Mouse (Mus musculus) forebrain, embryonic 11.5 days (tissue): ENCODE measurements at regions not wholly inside any gene's neighbourhood (a gene's known extent, or its start where the extent isn't known, plus 50 kb on each side); places are given as distances from the start of the nearest gene placed in this dataset.
"Not testable (repeated sequence)": the region's sequence is repeated elsewhere in the genome, so short reads cannot be mapped to it uniquely, and the experiment has no call there.

ENCODE experiments used
- ATAC-seq: fragments of 200-750 bp; cut with Nextera tagmentation; replicated peaks from 2 replicates; pipeline ENCODE4 v1.8.0; 2017; ENCODE audit warnings: moderate TSS enrichment; ENCODE audit not compliant: low FRiP score
- DNase-seq: peaks from one replicate; pipeline ENCODE4 v3.0.0-alpha.2; 2017; ENCODE audit warnings: low spot score
- H3K27ac ChIP-seq: fragments of 300-500 bp; sonication (generic); 2 replicates; pipeline ENCODE4 v1.5.1; 2014; ENCODE audit warnings: low read depth, low read length
- H3K27me3 ChIP-seq: fragments of 300-500 bp; sonication (generic); 2 replicates; pipeline ENCODE4 v1.6.1; 2014; ENCODE audit warnings: mild to moderate bottlenecking, low read length, mixed read lengths; ENCODE audit not compliant: control insufficient read depth, insufficient read depth
- H3K36me3 ChIP-seq: fragments of 300-500 bp; sonication (generic); 2 replicates; pipeline ENCODE4 v1.6.1; 2014; ENCODE audit warnings: mild to moderate bottlenecking, low read length, moderate library complexity, mixed read lengths; ENCODE audit not compliant: control insufficient read depth, insufficient read depth
- H3K4me1 ChIP-seq: fragments of 300-500 bp; sonication (generic); replicated peaks from 2 replicates; pipeline ENCODE4 v1.6.1; 2014; ENCODE audit warnings: low read length, mixed read lengths; ENCODE audit not compliant: control insufficient read depth, insufficient read depth
- H3K4me2 ChIP-seq: fragments of 300-500 bp; sonication (generic); 2 replicates; pipeline ENCODE4 v1.6.1; 2014; ENCODE audit warnings: low read depth, mild to moderate bottlenecking, low read length, moderate library complexity, mixed read lengths; ENCODE audit not compliant: severe bottlenecking
- H3K4me3 ChIP-seq: fragments of 300-500 bp; sonication (generic); 2 replicates; pipeline ENCODE4 v1.5.1; 2014; ENCODE audit warnings: low read depth, low read length
- H3K9ac ChIP-seq: fragments of 300-500 bp; sonication (generic); 2 replicates; pipeline ENCODE4 v1.6.1; 2014; ENCODE audit warnings: low read length
- H3K9me3 ChIP-seq: fragments of 300-500 bp; sonication (generic); 2 replicates; pipeline ENCODE4 v1.6.1; 2016; ENCODE audit warnings: low read length, mixed read lengths; ENCODE audit not compliant: control insufficient read depth
- WGBS: fragments of 180-500 bp; shearing (Covaris S2); extraction: QIAGEN DNeasy Blood & Tissue Kit; methylation state at CpG from one replicate; pipeline ENCODE4 v1.1.7; 2014; 5-methylcytosine and 5-hydroxymethylcytosine counted together

DNA sequence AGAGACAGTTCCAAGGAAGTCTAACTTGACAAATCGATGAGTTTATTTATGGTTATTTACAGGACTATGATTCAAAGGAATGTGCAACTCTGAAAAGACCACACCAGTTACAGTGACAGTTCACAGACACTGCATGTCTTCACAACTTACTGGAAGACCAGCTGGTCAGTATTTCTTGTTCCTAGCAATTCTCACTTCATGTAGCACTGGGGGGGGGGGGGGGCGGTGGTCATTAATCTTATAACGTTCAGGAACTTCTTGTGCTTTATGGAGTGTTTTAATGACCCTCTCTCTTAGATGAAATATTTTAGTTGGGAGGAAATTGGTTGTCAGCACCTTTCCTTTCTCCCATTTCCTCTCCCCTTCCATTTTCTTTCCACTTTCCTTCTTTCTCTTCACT is 1752.1 kb upstream of the Cntnap5a start:
- 78% methylated on average over 3 of the region's 3 CpGs for WGBS
- Histone ChIP-seq H3K4me3 (no peak overlapping the region), H3K27me3 (no peaks in the 10 kb centered on the region), H3K4me2 (no peak overlapping the region), H3K36me3 (no peaks in the 10 kb centered on the region), H3K9me3 (no peaks in the 10 kb centered on the region), H3K9ac (no peak overlapping the region), H3K27ac (no peak overlapping the region), H3K4me1 (no peaks in the 10 kb centered on the region)
- ATAC-seq (no peak), DNase-seq (no peak)

DNA sequence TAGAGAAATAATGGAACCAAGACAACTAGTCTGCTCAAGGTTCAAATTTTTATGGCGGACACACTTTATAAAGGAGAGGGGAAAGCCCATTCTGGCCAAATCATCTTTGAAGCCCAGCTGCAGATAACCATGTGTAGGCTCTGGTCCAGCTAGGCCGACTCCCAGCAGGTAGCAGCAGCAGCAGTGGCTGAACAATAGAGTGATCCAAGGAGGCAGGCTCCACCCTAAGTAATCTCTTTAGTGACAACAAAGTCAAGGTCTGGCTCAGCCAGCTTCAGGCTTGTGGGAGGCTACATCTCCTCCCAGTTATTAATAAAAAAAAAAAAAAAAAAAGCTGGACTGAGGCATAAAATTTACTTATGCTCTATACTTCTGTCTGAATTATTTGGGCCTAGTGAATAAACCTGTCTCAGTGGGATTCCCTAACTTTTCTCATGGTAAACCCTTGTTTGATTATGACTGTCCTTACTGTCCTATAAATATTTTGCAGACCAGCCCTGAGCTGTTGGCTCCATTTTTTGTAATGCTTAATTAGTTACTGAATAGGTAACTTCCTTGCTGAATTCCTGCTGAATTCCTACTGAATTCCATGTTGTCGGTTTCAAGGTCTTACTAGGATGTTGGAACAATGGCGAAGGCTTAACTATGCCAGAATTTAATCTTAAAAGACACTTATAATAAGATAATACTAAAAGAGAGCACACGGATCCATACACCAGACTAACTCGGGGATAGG is 1726.4 kb upstream of the Cntnap5a start:
- no peak for ATAC-seq
- Histone ChIP-seq H3K4me2 (no peak overlapping the region), H3K27me3 (no peaks in the 10 kb centered on the region), H3K36me3 (no peaks in the 10 kb centered on the region), H3K9me3 (no peaks in the 10 kb centered on the region), H3K4me1 (no peaks in the 10 kb centered on the region), H3K4me3 (no peak overlapping the region), H3K9ac (no peak overlapping the region), H3K27ac (no peak overlapping the region)
- 83% methylated on average over 6 of the region's 6 CpGs for WGBS
- no peak for DNase-seq

DNA sequence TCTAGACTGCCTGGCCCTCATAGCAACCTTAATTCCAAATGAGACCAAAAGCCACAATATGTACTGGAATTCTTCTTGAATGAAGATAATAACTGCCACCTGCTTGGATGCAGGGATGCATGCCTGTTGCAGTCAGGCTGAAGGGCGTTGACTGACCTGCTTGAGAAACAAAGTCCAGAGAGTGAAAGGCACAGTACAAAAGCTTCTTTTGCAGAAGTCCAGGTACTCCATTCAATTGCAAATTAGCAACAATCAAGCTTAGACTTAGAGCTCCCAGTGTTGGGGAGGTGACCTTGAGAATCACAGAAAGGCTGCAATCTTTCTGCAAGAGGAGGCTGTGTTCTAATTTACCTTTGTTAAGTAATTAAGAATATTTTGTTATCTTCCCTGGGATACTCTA is 1725.3 kb upstream of the Cntnap5a start:
- 74% methylated on average over 1 of the region's 1 CpGs for WGBS
- DNase-seq, ATAC-seq, H3K9me3 ChIP-seq, H3K27me3 ChIP-seq, H3K4me1 ChIP-seq, H3K36me3 ChIP-seq, H3K9ac ChIP-seq, H3K27ac ChIP-seq, H3K4me2 ChIP-seq, H3K4me3 ChIP-seq: not testable (repeated sequence)

DNA sequence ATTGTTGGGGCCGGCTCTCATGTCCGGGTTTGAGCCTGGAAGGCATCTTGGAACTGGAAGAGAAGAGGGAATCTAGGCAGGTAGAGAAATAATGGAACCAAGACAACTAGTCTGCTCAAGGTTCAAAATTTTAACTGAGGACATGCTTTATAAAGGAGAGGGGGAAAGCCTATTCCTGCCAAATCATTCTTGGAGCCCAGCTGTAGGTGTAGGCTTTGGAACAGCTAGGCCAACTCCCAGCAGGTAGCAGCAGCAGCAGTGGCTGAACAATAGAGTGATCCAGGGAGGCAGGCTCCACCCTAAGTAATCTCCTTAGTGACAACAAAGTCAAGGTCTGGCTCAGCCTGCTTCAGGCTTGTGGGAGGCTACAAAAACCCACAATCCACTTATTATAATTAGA is 1720.6 kb upstream of the Cntnap5a start:
- not testable (repeated sequence) for DNase-seq, H3K9ac ChIP-seq, H3K4me2 ChIP-seq, H3K4me1 ChIP-seq, ATAC-seq, H3K36me3 ChIP-seq, H3K27me3 ChIP-seq, H3K27ac ChIP-seq, H3K4me3 ChIP-seq, H3K9me3 ChIP-seq
- 37% methylated on average over 2 of the region's 2 CpGs for WGBS

DNA sequence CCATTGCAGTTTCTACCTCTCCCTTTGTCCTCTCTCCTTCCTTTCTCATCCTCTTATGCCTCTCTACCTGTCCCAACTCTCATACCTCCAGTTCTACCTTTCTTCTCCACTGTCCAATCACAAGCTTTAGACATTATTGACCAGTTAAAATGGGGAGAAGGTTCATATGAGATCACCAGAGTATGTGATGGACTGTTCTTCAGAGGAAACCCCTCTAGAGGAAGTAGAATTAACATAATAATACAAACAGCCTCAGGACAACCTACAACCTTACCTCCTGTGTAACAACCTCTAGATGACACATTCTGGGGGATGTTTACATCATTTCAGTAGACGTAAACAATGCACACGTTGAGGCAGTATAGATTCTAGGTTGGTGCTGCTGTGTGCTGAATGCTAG is 1720.1 kb upstream of the Cntnap5a start:
- Histone ChIP-seq H3K9ac (no peak overlapping the region), H3K4me2 (no peak overlapping the region), H3K4me3 (no peak overlapping the region), H3K4me1 (no peaks in the 10 kb centered on the region), H3K27ac (no peak overlapping the region), H3K27me3 (no peaks in the 10 kb centered on the region), H3K9me3 (no peaks in the 10 kb centered on the region), H3K36me3 (no peaks in the 10 kb centered on the region)
- DNase-seq (no peak), ATAC-seq (no peak)
- WGBS: 63% methylated on average over 2 of the region's 2 CpGs

DNA sequence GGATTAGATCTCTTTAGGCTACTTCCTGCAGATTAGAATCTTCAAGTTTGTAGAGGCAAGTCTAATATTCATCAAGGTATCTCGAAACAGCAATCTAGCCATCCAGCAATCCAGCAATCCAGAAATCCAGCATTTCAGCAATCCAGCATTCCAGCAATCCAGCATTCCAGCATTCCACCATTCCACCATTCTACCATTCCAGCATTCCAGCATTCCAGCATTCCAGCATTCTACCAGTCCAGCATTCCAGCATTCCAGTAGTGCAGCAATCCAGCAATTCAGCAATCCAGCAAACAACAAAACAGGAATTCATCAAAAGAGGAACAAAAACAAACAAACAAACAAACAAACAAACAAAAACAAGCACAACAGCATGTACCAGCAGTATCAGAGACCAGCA is 1713.9 kb upstream of the Cntnap5a start:
- Histone ChIP-seq H3K4me1 (no peaks in the 10 kb centered on the region), H3K27ac (no peak overlapping the region), H3K36me3 (no peaks in the 10 kb centered on the region), H3K9me3 (no peaks in the 10 kb centered on the region), H3K4me2 (no peak overlapping the region), H3K9ac (no peak overlapping the region), H3K27me3 (no peaks in the 10 kb centered on the region), H3K4me3 (no peak overlapping the region)
- 77% methylated on average over 1 of the region's 1 CpGs for WGBS
- ATAC-seq (no peak), DNase-seq (no peak)

DNA sequence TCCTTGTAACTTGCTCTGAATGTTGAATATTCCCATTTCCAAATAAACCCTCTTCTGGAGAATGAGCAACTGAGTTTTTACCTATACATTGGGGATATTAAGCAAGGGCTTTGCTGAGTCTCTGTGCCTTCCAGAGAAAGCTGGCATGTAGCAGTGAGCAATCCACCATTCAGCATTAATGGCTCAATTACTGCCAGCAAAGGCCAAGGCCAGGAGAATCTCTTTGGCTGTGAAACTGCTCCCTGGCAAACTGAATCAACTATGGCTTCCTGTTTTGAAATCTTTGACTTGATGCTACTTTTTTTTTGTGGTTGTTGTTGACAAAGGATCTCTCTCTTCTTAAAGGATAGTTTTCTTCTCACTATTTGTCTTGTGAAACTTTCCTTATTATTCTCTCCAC is 1704.4 kb upstream of the Cntnap5a start:
- no peaks in the 10 kb centered on the region for H3K36me3 ChIP-seq
- H3K4me2 ChIP-seq: no peak overlapping the region
- no peak overlapping the region for H3K9ac ChIP-seq
- H3K4me1 ChIP-seq: no peaks in the 10 kb centered on the region
- no peaks in the 10 kb centered on the region for H3K27me3 ChIP-seq
- no peak overlapping the region for H3K4me3 ChIP-seq
- no peak overlapping the region for H3K27ac ChIP-seq
- no peaks in the 10 kb centered on the region for H3K9me3 ChIP-seq
- ATAC-seq (no peak), DNase-seq (no peak)

DNA sequence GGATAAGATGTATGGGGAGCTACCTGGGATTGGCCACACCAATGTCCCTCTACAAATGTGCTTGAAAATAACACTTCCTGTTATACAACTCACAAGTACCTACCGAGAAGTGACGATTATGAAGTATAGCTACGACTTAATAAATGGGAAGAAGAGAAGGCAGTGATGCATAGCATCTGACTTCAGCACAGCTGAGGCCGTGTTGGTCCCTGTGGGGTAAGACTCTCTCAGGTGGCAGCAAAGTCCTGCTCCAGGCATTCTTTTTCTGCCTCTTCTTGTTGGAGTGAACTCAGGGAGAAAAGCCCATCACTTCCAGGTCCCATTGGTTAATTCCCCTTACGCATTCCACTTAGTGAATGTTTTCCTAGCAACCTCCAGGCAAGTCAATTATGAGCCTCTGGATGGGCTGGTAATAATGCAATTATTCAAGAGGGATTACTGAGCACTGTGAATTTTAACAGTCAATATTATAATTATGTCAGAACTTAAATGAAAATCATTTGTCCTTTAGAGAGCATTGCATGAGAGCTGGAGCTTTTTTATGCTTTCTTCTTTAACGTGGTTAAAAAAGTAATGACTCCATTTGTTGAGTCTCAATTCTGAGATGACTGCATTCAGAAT is 1694.8 kb upstream of the Cntnap5a start:
- DNase-seq: no peak
- Histone ChIP-seq H3K4me3 (no peak overlapping the region), H3K36me3 (no peaks in the 10 kb centered on the region), H3K27me3 (no peaks in the 10 kb centered on the region), H3K4me1 (no peaks in the 10 kb centered on the region), H3K27ac (no peak overlapping the region), H3K9ac (no peak overlapping the region), H3K4me2 (no peak overlapping the region), H3K9me3 (no peaks in the 10 kb centered on the region)
- WGBS: 62% methylated on average over 6 of the region's 6 CpGs
- no peak for ATAC-seq

DNA sequence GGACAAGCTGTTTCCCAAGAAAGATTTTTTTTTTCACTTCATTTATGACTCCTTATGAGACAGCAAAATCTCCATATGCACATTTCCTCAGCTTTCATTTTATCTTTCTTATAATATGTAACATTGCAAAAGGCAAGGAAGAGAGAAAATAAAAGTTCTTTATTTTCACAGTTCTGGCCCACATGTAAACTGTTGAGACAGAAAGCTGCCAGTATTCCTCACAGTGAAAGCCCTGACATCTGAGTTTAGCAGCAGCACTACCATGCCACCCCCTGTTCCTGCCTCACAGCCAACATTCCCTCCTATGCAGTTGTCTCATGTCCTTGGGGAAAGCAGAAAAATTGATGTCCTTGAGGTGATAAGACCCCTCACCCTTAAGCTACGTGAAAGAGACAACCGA is 1692.1 kb upstream of the Cntnap5a start:
- DNase-seq: no peak
- no peaks in the 10 kb centered on the region for H3K36me3 ChIP-seq
- H3K4me3 ChIP-seq: no peak overlapping the region
- no peaks in the 10 kb centered on the region for H3K27me3 ChIP-seq
- H3K9ac ChIP-seq: no peak overlapping the region
- no peak overlapping the region for H3K27ac ChIP-seq
- no peaks in the 10 kb centered on the region for H3K4me1 ChIP-seq
- ATAC-seq: no peak
- 82% methylated on average over 2 of the region's 2 CpGs for WGBS
- H3K9me3 ChIP-seq: no peaks in the 10 kb centered on the region
- H3K4me2 ChIP-seq: no peak overlapping the region
